Mouse (Mus musculus) T-helper 1 cell (primary cell): Measurements from ENCODE around the gene Ryr3.

Experiments used
- in situ Hi-C: fragments of 300-600 bp; cut with MboI, MseI; formaldehyde crosslinking; loops from one replicate; pipeline ENCODE4 v1.15.1; 2025; ENCODE audit warnings: high pct_unique_total_duplicates

Gene Ryr3

DNA sequence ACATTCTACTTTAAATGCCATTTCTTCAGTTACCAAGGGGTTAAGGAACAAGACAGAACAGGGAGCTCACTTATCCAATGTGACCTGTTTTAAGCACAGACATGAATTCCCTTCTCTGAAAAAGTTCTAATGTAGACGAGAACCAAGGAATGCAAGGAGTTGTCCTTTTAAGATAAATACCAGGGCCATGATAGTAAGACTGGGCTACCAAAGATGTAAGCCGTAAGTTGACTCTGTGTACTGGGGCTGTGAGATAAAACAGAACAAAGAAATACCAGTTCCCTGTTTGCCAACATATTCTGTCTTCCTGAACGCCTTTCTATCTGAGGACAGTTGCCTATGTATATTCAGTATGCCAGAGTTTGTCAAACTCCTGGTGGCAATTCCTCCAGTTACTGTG, 547.4 kb downstream of the Ryr3 start:
- in situ Hi-C loops, result no loop called here

DNA sequence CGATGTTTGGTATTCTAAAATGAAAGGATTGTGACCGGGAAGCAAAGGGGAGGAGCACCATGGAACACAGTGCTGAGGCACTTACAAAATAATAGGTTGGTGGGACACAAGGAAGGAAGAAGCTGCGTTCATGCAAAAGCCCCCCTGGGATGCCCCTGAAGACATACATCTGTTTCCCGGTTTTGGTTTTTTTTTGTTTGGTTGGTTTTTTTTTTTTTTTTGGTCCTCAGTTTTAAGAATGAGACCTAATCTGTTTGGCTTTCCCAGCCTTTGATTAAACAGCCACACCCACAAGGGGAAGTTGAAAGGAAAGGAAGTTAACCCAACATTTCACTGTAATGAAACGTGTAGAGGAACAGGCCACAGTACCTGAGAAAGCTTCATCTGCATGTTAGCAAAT, 560.8 kb downstream of the Ryr3 start:
- in situ Hi-C loops, result no loop called here

DNA sequence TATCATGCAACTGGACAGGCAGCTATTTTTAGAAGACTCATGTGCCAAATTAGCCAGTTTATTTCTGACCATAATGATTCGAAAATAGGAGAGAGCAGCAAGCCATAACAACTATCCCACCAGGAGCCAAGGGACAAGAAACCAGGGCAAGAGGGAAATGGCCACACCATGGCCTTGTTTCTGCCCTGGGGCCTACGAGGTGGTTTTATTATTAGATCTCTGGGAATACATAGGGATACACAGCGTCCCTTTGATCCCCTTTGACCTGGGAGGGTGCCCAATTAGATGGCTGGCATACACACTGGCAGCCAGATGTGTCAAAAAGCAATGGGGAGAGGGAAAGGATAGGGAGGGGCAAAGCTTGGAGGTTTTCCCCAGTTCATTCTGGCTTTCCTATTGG, 563.1 kb downstream of the Ryr3 start:
- in situ Hi-C loops, result no loop called here

DNA sequence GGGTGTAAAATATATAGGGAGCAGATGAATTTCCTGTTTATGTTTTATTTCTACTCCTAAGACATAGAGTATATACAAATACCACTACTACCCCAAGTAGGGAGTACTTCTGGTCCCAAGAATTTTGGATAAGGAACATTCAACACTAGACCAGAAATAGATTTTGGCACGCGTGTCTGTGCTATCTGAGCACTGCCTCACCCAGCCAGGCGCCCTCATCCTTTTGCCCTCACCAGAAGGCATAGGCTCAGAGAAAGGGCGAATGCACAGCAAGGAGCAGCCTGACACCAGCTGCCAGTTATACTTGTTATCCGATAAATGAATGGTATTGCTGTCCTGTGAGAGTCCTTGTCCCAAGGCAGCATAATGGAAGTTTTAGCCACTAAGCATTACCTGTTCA, 579.7 kb downstream of the Ryr3 start:
- in situ Hi-C loops, result no loop called here

DNA sequence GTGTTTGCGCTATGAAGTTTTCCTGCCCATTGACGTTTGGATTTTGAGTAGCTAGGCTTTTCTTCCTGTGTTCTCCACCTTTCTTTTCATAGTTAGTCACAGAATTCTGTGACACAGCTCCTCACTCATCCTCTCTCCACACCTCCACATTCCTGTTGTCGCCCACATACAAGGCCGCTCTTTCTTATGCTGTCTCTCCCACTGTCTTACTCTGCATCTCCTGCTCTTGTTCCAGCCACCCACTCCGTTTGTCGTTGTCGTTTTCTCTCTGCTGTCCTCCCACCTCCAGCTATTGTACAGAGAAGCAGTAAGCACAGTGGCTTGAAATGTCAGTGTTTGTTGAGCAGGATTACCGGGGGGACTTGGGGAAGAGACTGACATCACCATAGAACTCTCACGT, 584.4 kb downstream of the Ryr3 start:
- in situ Hi-C loops, result no loop called here

DNA sequence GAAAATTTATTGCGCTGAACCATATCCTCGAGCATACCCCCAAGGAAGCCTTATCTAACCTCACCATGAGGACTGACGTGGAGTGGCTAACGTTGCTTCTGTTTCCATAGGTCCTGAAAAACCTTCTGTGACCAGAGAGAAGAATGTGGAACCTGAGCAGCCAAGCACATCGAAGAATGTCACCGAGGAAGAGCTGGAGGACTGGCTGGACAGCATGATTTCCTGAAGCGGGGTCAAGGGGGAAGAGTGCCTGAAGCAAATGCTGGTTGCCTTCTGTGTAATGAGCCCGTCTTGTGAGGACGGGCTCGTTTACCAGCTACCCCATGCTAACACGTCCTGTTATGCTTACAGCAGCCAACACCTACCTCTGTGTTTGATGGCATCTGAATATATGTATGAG, 586.2 kb downstream of the Ryr3 start:
- in situ Hi-C loops, result no loop called here

DNA sequence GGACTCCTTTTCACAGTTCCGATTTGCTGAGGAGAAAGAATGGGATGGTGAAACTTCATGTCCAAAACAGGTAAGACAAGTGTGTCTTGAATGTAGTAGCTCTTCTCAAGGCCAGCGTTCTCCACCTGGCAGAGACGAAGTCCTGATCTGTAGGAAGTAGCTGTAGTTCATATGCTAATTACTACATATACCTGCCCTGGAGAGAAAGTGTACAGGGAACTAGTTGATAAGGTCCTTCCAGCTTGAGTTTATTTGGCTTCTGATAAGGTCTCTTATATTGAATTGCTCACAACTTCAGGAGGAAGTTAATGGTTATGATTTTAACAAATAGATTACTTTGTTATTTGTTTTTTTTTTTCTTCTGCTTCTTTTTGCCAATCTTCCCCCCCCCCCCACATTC, 591.7 kb downstream of the Ryr3 start:
- in situ Hi-C loops, result no loop called here

DNA sequence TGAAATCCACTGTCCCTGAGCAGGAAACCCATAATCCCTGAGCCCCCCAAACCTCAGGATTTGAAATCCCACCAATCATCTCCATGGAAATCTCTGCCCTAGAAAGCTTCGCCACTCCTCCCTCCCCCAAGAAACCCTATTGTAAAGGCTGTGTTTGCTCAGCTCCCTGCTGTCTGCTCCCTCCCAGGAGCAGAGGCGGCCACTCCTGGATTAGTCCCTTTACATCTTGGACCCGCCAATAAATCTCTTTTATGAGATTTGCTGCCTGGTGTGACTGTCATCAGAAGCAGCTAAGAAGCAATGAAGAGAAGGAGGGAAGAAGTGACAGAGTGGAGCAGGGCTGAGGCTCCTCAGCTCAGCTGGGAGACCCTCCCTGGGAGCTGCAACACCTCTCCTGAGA, 599.7 kb downstream of the Ryr3 start:
- in situ Hi-C loops, result no loop called here

DNA sequence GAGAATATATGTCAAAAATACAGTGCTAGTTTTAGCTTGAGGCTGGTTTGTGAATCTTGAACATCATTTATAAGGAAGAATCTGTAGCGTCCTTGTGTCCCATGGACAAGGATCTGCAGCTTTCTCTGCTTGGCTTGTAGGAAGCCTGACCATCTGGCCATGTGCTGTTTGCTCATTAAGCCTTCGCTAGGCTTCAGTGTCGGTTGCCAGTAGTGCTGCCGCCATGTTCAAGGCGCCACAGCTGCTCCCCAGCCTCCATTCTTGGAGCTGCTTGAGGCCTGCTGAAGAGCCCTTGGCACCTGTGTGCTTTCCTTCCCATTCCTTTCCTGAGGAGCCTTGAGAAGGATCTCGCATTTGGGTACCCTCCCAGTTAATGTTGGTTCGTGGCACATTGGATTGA, 602.5 kb downstream of the Ryr3 start:
- in situ Hi-C loops, result no loop called here

DNA sequence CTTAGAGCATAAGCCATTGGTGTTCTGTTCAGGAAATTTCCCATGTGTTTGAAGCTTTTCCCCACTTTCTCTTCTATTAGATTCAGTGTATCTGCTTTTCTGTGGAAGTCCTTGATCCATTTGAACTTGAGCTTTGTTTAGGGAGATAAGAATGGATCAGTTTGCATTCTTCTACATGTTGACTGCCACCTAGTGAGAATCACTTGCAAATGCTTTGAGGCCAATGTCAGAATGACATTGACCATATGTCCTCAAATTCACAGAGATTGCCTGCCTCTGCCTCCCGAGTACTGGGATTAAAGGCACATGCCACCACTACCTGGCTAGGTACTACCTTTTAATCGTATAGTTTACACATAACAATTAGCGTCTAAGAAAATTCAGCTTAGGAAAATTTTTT, 604.3 kb downstream of the Ryr3 start:
- in situ Hi-C loops, result no loop called here

DNA sequence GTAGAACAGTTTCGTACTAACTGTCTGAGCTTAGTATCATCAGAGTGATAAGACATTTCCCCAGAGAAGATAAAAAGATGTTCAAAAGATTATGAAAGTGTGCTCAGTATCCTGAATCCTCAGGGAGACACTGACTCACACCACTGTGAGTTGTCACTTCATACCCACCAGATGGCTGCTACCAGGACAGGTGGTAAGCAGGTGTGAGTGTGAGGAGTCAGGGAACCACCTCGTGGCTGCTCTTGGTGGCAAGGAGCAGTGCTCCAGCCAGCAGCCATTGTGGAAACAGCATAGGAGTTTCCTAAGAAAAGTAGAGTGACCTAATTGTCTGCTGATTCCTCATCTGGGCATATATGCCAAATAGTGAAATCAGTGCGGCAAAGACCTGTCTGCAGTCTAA, 610.4 kb downstream of the Ryr3 start:
- in situ Hi-C loops, result no loop called here

DNA sequence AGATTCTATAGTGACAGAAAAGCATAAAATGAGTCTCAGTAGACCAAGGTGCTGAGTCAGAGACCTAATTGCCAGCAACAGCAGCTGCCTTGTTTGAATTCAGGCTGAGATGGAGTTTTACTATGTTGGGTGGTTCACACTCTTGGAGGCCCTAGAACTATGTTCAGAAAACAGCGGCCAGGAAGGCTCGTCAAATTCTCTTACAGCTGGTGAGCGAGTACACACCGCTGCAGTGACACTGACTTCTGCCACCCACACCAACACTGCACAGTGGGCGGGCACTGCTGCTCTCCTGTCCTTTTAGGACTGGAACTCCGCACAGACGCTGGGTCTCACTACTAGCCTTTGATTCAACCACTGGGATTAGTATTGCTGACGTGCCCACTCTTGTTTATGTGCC, 614.4 kb downstream of the Ryr3 start:
- in situ Hi-C loops, result no loop called here

DNA sequence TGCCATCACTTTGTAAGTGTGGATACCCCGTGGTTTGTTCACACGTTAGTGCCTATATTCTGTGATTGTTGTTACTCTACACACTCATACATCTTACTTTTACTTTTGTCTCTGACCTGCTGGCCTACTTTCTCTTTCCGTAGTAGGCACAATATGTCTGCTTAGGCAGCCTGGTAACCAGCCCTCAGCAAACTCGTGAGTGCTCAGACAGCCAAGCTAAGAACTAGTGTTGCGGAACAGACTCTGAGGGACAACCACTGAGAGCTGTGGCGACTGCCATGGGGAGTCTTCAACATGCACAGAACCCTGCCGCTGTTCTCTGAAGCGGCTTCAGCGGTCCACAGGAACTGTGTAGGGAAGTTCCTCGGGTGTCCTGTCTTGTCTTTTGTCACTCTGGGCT, 616.7 kb downstream of the Ryr3 start:
- in situ Hi-C loops, result no loop called here

DNA sequence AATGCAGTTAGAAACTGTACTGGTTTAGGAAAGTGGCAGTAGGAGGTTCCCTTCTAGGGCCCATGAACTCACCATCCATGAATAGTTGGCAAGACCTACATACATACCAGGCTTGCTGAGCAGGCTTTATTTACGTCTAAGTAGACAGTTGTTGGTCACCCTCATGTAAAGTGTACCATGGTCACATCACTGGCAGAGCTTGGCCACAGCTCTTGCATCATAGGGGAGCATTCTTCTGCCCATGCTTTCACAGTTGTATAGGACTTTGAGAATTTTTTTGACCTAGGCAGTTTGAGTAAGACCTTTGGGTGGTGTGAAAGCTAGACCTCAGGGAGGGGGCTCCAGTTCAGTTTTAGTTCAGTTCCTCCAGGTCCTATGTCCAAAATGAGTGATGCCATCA, 619.8 kb downstream of the Ryr3 start:
- in situ Hi-C loops, result no loop called here

DNA sequence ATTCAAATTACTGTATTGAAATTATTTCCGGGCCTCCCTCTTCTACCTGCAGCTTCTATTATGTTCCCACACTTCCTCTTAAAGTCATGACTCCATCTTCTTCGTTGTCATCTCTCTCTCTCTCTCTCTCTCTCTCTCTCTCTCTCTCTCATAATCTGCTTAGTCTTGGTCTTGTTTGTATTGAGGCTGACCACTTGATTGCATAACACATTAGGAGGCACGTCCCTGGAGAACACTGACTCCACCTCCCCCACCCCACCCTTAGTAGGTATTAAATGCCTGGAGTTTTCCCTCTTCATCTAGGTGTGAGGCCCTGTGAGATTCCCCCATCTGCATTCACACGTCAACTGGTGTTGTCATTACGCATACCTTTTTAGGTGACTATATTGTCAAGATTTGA, 620.5 kb downstream of the Ryr3 start:
- in situ Hi-C loops, result no loop called here

DNA sequence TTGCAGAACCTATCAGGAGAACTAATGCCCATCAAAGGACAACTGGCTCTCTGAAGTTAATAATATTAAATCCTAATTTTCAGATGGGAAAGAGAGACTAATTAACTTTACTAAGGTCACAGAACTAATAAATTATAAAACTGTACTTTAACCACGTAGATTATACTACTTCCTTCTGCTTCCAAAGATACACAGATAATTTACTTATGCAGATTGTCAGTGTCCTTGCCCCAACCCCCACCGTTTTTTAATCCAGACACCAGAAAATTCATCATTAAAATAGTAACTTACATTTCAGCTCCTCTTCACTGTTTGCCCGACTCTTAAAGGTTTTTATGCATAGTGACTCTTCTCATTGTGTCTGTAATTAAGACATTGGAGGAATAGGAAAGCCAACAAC, 621.1 kb downstream of the Ryr3 start:
- in situ Hi-C loops, result no loop called here

DNA sequence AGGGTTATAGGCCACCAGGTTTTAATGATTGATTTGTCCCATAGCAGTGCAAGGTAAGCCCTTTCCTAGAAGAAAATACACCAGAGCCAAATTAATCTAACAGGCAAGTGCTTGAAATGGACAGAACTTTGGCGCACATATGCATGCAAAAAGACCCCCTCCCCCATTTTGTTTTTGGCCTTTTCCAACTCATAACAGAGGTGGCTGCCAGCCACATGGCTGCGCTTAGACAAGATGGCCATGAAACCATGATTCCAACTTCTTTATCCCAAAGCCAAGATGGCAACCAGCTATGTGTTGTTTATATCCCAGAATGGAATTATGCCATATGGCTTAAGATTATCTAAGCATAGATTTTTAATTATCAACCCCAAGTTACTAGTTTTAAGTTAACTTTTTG, 623.1 kb downstream of the Ryr3 start:
- in situ Hi-C loops, result no loop called here

DNA sequence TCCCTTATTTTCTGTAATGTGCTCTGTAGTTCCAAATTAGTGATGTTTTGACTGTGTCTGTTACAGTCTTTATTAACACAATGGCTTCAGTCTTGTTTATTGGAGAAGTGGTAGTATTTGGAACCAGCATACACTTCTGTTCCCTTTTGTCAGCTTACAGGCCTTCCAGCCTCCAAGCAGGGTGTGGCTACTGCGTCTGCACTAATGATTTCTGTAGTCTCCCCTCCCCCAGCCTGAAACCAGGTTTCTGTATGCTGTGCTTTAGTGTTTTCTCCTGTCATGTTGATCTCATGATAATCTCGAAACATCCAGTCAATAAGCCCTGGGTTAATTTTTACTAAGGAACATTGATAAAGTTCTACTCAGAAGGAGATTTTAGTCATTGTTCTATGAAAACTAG, 623.6 kb downstream of the Ryr3 start:
- in situ Hi-C loops, result no loop called here

DNA sequence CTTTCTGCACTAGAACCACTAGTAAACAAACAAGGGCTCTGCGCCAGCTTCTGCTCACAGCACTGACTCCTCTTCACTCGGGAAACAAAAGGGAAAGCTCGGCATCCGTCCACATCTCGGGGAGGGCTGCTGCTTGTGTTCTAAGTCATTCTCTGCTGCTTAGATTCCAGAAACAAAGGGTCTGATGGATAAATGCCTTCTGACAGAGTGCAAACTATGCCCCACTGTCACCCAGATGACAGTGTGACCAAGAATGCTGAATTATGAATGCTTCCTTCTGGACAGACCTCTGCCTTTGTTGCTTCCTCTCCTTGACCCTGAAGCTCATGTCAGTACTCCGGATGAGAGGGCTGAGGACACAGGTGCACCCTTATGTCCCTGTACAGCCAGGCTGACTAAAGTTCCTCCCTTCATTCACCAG, 625.4 kb downstream of the Ryr3 start:
- in situ Hi-C loops, result no loop called here

DNA sequence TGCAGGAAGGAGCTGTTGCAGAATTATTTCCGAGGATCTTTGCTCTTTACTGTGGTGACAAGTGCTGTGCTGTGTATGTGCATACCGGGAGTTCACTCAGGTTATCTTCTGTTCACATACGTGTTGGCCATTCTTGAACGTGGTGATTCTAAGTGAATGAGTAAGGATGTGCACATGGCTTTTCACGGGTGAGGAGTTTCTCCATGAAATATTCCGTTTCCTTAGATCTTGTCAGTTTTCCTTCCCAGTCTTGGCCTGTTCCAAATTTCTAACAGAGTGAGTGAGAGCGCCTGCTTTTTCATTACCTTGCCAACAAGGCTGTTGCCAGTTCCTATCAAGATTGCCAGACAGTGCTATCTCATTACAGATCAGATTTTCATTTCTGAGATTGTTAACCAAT, 625.9 kb downstream of the Ryr3 start:
- in situ Hi-C loops, result no loop called here
